Mouse (Mus musculus) gastrocnemius, adult 2 months (tissue): ENCODE data around the gene Qdpr. TPM values are rescaled to one million over a fixed set of nuclear protein-coding genes. Genes with fewer than 3 reads are reported as not detected.
A peak's percentile ranks its signal among the peaks of the same experiment; 100 is the strongest.

Experiments used
- DNase-seq: peaks from one replicate; pipeline ENCODE4 v3.0.0; 2022
- H3K27ac ChIP-seq: fragments of 200-600 bp; 2 replicates; pipeline ENCODE4 v1.8.1; 2022; ENCODE audit warnings: mild to moderate bottlenecking
- H3K4me3 ChIP-seq: fragments of 200-600 bp; 2 replicates; pipeline ENCODE4 v1.8.1; 2022; ENCODE audit warnings: mild to moderate bottlenecking, moderate library complexity
- CTCF ChIP-seq: fragments of 200-600 bp; IDR thresholded peaks from 2 replicates; pipeline ENCODE4 v1.8.1; 2022; ENCODE audit warnings: antibody characterized with exemption, mild to moderate bottlenecking, moderate library complexity
- intact Hi-C: fragments of 180-260 bp; cut with DNase I; formaldehyde crosslinking; loops from one replicate; pipeline ENCODE4 v1.15.1; 2025
- total RNA-seq, 2 experiments: library from RNA; stranded (reverse); gene quantifications; 2 replicates each; pipeline ENCODE4 v1.2.3; 2021

Qdpr gene
- total RNA-seq, 2 experiments from 2014 or later = 45.6 to 52.9 TPM

DNA sequence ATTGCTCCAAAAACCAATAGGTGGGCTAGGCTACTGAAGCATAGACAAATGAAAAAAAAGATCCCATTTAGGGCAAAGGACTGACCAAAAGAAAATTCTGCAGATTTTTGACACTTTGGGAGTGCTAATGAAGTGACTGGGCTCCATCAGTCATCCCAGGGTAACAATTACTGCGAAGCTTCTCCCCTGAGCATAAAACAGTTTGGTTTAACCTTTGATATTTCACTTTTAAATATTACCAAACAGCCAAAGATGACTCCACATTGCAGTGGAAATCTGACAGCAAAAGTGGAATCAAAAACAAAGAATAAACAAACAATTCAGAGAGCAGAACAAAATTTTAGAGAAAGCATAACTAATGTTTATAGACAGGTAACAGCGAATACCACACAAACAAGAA, 31.1 kb upstream of the Qdpr start:
- TF ChIP-seq CTCF = no peak
- Histone ChIP-seq H3K4me3 (no peak overlapping the region), H3K27ac (no peak overlapping the region)
- intact Hi-C loops = no loop called here
- no peak for DNase-seq

DNA sequence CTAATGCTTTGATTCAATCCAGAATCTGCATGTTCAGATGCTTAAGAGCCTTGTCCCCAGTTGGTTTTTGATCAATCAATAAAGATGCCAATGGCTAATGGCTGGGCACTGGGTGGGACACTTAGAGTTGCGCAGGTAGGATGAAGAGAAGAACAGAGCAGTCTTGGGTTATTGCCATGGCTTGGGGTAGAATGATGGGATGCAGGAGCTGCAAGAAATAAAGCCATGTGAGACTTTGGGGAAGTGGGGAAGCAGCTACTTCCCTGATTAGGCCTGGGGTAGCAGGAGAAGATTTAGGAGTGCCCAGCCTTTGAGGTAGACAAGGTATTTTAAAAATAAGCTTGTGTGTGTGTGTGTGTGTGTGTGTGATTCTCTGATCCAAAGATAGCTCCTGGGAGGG, 30.0 kb upstream of the Qdpr start:
- no peak overlapping the region for H3K4me3 ChIP-seq
- intact Hi-C loops = no loop called here
- no peak overlapping the region for H3K27ac ChIP-seq
- TF ChIP-seq CTCF = no peak
- no peak for DNase-seq

DNA sequence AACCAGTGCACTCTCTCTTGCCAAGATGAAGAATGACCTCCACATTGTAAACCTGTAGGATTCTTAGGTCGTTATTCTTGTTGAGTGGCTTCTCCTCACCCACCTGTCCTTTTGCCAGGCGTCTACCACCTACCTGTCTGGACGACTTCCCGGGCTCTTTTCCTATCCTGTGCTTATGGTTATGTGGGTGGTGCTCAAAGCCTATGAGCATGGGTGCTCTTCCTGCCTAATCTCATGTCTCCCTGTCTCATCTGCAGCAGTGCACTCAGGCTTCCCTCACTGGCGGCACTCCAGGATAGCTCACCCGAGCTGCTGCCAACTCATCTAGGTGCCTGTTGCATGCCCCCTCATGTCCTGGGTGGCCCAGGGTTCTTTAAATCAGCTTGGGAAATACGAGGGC, 27.6 kb upstream of the Qdpr start:
- no peak for TF ChIP-seq CTCF
- Histone ChIP-seq H3K4me3 (no peak overlapping the region), H3K27ac (no peak overlapping the region)
- no peak for DNase-seq
- intact Hi-C loops = loop anchor here (5.0 kb wide), 1 partner anchor 55 kb away; no protein-coding TSS in a partner anchor

DNA sequence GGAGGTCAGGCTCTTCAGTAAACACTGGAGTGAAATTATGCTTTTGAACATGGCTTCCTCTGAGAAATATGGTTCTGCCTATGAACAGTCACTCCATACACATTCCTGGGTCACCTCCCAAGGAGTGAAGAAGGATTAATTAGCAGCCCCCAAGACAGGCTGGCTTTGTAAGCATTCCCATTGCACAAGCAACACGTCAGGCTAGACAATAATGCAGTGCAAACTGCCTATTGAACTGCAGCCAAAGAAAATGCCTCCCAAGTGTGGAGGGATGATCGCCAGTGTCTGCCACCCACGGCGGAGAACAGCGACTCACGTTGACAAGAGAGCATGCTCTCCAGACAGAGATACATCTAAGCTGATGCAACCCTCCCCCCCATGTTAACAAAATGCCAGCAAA, 26.3 kb upstream of the Qdpr start:
- intact Hi-C loops = loop anchor here (5.0 kb wide), 1 partner anchor 56 kb away; no protein-coding TSS in a partner anchor
- no peak overlapping the region for H3K27ac ChIP-seq
- no peak for TF ChIP-seq CTCF
- no peak for DNase-seq
- H3K4me3 ChIP-seq = no peak overlapping the region

DNA sequence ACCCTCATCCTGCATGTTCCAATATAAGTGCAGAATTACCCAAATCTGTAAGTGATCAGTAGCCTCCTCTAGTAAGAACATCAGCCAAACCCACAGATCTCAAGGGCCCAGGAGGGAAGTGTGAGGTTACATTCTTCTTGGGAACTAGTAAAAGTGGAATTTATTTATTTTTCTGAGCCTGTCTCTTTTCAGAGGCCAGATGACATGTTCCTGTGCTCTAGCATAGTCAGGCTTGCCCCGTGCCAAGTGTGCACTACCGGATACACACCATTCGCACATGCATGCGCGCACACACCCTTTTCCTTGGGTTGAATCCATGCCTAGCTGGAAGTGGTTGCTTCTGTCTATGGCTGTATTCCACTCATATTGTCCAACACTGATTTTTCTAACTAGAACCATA, 25.7 kb upstream of the Qdpr start:
- no peak for TF ChIP-seq CTCF
- DNase-seq = no peak
- intact Hi-C loops = loop anchor here (2.0 to 5.0 kb wide), 2 partner anchors 57 to 193 kb away; partner anchors contain the start of gene Ncapg
- Histone ChIP-seq H3K4me3 (no peak overlapping the region), H3K27ac (no peak overlapping the region)

DNA sequence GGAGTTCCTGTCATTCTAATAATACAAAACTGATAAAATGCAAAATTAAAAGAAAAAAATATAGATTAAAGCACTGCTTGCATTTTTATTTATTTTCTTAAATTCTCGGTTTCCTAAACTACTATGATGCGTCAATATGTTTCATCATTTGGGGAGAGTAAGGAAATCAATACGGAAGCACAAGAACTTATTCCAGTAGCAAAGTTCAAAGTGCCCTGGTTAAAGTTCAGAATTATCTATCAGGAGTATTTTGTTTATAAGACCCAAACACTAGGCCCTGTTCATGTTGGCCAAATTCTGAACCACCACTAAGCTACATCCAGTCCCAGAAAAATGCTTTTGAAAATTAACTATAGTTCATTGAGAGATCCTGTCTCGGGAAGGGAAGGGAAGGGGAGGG, 24.7 kb upstream of the Qdpr start:
- no peak for DNase-seq
- no peak for TF ChIP-seq CTCF
- Histone ChIP-seq H3K4me3 (no peak overlapping the region), H3K27ac (no peak overlapping the region)
- intact Hi-C loops = loop anchor here (2.0 to 5.0 kb wide), 3 partner anchors 58 to 873 kb away; partner anchors contain the start of gene Ncapg

DNA sequence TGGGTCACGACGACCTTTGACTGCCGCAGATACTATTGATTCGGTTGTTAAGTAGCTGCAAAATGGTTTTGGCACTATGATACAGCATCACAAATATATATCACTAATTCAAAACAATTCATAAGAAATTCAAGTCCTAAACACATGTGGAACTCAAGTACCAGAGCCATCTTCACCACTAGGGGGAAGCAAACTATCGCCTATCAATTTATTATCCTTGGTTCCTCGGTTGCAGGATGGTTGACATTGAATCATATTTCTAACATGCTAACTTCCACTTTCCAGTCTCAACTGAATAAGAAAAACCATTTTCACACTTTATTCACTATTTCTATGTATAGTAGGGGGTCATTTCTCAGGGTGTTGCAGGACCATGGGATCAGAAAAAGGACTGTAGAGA, 24.2 kb upstream of the Qdpr start:
- no peak for DNase-seq

DNA sequence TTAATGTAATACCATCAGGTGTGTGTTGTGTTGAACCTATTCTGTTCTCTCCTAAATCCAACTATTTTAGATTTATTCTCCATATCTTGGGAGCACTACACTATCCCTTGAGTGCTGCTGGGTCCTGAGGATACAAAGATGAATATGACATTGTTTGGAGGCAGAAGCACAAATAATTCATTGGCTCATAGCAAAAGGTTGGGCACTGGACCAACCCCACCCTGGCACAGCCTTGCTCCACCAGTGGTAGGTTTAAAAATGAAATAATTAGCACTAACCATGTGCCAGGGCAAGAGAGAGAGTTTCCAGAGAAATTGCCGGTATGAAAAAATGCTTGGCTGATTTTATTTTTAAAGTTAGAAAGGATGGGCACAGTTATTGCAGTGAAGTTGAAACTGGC, 23.5 kb upstream of the Qdpr start:
- no peak for DNase-seq
- Histone ChIP-seq H3K4me3 (no peak overlapping the region), H3K27ac (no peak overlapping the region)
- intact Hi-C loops = loop anchor here (5.0 kb wide), 1 partner anchor 874 kb away; no protein-coding TSS in a partner anchor
- TF ChIP-seq CTCF = no peak

More for the DNA sequence above, 24.2 kb upstream of the Qdpr start:
- Histone ChIP-seq H3K4me3 (no peak overlapping the region), H3K27ac (no peak overlapping the region)
- intact Hi-C loops = loop anchor here (2.0 to 5.0 kb wide), 2 partner anchors 195 to 873 kb away; partner anchors contain the start of gene Ncapg
- peak; percentile 80 for TF ChIP-seq CTCF

DNA sequence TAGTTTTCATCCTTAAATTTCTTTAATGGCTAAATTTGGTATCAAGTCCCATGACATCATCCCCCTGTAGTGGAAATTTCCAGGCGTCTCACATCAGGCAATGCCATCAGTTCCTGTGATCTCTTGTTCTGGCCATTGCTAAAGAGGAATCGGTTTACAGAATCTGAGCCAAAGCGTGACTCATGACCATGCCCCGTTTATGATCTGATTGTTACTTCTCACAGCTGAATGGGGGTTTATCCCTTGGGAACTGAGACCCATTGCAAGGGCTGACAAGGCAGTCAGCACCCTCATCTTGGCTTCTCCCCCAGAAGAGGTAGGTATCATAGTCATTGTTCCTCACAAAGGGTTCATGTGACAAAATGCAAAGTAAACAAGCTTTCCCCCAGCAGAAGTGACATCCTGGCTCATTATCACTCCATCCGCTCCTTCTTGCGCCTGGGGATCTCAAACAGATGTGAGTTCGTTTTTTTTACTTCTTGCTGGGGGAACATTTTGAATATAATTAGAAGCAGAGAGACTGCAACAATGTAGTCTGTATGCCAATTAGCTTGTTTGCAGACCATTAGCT, 22.9 kb upstream of the Qdpr start:
- no peak for TF ChIP-seq CTCF
- Histone ChIP-seq H3K27ac (no peak overlapping the region), H3K4me3 (no peak overlapping the region)
- intact Hi-C loops = loop anchor here (5.0 kb wide), 1 partner anchor 874 kb away; no protein-coding TSS in a partner anchor
- DNase-seq = no peak

DNA sequence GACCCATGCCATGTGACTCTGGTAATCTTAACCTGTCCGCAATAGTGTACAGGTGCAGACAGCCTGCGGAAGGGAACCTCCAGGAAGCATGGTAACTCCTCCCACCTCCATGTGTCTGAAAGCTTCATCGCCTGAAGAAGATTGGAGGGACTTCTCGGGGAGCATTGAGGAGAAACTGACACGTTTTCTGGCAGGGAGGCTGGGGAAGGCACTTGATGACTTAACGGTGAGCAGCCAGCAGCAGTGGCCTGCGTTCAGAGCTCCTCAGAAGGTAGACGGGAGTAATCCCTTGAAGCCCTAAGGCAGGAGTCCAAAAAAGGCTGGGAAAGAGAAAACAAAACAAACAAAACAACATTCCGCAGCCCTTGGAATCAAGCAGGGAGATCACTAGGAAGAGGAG, 4.4 kb upstream of the Qdpr start:
- no peak for DNase-seq
- no peak for TF ChIP-seq CTCF
- no peak overlapping the region for H3K4me3 ChIP-seq
- no peak overlapping the region for H3K27ac ChIP-seq
- intact Hi-C loops = no loop called here

DNA sequence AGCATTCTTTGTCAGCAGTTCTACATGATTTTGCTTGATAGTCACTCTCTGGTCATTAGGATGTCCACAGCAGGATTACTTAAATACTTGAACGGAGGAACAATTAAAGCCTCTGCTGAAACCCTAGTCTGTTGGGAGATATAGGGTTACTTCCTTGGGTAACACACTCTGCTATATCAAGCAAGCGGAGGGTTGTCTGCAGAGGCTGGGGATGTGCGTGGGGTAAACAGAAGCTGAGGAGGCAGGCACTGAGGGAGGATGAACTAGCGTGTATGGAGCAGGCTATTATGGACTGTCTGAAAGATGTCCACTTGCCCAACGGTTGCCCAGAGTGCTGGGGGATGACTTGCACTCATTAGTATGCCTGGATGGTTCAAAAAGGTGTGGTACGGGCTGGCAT, 3.4 kb upstream of the Qdpr start, which contains the start of gene Clrn2:
Clrn2 (plus strand) TSS at position 301 of the 400 bp plus-strand sequence.
- no peak for TF ChIP-seq CTCF
- H3K27ac ChIP-seq = no peak within 1 kb of the TSS
- intact Hi-C loops = no loop called here
- H3K4me3 ChIP-seq = no peak within 1 kb of the TSS
- DNase-seq = no peak

DNA sequence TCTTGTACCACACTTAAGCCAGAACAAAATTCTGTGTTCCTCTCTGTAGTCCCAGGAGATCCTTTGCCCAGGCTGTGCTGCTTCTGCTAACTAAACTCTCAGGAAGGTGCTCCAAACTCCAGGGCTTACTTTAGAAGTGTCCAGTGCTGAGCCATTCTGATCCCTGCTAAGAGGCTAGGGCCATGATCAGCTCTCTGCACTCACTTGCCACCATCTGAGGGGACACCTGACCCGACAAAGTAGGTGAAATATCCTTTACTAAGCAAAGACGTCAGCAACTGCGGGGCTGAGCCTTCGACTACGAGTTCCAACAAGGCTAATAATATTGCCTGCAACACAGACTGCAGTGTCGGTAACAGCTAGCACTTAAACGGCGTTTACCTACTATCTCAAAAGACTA, 830 bp downstream of the Qdpr start:
- TF ChIP-seq CTCF = no peak
- peak; percentile 27 for DNase-seq
- Histone ChIP-seq H3K27ac (peak overlapping the region; percentile 94), H3K4me3 (peak overlapping the region; percentile 93)
- intact Hi-C loops = no loop called here

DNA sequence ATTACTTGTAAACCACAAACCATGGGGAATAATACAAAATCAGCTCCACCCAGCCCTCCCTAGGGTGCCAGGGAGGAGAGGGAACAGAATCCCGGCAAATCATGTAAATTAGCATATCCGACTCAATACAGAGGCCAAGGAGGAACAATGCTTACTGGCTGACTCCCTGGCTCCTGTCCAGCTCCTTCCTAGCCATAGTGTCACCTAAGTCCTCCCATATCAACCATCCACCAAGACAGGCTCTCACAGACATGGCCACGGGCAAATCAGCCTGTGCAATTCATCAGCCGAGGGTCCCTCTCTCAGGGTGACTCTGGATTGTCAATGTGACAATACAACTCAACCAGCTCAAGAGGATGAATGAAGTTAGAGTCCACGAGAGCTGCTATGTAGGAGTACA, 1.4 kb downstream of the Qdpr start:
- Histone ChIP-seq H3K27ac (peak overlapping the region; percentile 94), H3K4me3 (peak overlapping the region; percentile 93)
- DNase-seq = peak; percentile 23
- TF ChIP-seq CTCF = no peak
- intact Hi-C loops = no loop called here

DNA sequence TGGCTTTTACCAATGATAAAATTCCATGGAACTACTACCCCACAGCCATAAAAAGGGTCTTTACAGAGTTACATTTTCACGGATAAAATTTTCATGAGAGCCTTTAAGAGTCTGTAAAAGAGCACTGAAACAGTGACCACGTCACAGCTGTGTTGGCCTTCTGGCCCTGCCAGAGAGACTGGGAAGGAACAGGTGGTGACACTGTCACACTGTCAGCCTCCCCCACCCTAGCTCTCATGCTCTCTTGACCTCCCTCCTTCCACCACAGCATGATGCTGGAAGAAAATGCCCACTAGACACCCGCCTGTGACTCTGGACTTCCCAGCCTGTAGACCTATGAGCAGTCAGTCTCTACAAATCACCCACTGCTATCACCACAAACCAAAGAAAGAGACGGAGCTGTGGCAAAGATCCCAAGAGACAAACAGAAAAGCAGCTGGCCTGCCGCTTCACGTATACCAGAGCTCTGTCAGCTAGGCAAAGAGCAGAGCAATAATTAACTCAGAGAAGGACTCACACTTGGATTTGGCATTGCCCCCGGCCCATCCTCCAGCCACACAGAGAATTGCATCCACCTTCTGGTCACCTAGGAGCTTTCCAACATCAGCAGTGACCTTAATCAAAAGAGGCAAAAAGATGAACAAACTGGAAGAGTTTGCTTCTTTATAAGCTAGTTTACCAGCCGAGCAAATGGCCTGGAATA, 5.8 kb downstream of the Qdpr start:
- Histone ChIP-seq H3K4me3 (no peak overlapping the region), H3K27ac (peak overlapping the region; percentile 31; the same call in 1 of the 2 replicates)
- intact Hi-C loops = no loop called here
- DNase-seq = no peak
- no peak for TF ChIP-seq CTCF
